Mouse (Mus musculus) left cerebral cortex, adult 18-20 months (tissue): ENCODE measurements at regions not wholly inside any gene's neighbourhood (a gene's known extent, or its start where the extent isn't known, plus 50 kb on each side); places are given as distances from the start of the nearest gene placed in this dataset.

Experiments
- DNase-seq, 2 experiments: peaks; one replicate each; pipeline ENCODE4 v3.0.0; 2021 to 2022; ENCODE audit warnings: low spot score in 2 of 2, mixed read lengths in 1 of 2

DNA sequence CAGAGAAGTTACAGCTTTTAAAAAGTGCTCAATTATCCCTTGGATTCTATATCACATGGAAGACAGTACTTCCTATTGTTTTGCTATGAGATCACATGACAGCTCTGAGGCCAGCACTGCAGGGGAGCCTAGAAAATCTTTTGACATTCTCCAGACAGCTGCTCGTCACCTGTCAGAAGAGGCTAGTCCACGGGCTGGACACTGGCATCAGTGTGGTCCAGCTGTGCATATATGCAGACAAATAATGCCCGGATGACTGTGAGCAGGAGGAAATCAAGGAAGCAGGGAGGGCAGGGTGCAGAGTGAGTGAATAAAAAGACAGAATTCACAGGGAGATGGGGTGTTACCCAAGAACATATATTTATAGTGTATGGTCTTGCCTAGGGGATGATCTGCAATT, 270.4 kb downstream of the Rnf144a start:
- DNase-seq = no peak

DNA sequence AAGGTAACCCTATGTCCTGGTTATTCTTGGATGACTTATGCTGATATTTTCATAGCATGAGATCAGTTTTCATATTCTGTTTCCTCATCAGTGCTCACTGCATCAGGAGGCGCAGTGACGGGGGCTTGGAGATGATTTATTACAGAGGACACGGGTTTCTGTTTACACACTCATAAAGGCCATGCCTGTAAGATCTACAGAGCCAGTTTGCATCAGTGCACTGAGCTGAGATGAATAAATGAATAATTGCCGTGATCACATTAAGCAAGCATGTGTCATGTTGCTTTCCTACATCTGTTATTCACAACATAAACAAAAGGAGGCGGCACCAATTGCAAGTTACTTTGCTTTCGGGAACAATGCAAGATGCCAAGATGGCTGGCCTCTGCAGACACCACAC, 271.6 kb downstream of the Rnf144a start:
- DNase-seq = no peak

DNA sequence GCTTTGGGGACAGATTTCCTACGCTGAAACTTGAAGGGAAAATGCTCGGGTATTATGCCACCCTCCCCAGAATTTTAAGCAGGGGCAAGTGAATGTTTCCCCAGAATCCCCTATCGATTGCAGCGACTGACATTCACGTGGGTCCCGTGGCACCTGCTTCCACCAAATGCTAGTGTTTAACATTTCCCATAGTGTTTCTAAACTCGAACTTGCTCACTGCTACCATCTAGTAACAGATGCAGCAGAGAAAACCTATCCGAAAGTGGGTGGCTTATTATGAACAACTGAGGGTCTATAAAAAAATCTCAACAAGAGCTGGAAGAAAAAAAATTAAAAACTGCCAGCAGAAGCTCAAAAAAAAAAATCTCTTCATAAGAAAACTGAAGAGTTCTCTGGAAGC, 284.2 kb downstream of the Rnf144a start:
- no peak for DNase-seq

DNA sequence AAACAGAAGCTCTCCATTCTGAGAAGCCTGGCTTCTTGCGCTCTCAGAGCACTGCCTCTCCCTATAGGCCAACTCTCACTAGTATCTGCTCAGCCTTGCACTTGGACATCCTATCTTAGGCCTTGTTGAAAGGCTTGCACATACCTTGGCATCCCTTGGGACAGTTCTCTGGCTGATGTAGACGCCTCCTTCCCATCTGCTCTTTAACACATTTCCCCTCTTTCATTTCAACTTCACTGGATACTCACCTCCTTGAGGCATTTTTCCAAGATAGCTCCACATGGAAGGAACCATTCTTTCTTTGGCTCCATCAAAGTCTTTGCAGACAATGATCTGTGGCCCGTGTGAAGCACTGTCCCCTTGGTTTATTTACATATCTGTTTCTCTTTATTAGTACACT, 285.0 kb downstream of the Rnf144a start:
- no peak for DNase-seq

DNA sequence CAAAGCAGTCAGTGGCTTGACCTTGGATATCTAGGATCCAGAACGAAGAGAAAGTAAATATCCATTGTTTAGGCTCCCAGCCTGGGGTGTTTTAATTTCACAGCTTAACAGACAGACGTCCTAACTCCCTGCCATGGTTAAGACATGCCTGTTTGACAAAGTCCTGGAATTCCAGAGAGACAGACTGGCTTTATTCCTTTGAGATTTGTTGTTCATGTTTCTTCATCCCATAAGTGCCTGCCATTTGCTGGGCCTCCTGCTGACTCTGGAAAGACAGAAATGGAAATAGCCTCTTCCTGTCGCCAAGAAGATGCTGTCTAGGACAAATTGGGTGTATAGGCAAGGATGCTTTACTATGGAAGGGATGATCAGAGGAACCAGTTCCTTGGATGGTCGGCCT, 285.5 kb downstream of the Rnf144a start:
- no peak for DNase-seq

DNA sequence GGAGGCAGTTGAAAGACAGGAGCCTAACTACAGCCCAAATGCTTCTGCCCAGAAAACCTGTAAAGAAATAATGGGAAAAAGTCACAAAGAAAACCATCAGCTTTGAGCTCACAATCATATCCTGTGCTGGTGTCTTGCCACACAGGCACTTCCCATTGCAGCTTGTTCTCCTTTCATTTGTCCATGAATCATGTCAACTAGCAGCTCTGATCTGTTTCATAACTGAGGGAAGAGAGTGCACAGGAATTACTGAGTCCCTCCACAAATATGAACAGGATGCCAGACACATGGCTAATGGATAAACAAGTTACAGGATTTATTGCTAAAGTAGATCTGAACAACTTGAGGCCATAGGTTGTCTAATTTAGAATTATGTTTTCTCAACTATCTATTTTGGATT, 286.2 kb downstream of the Rnf144a start:
- no peak for DNase-seq

DNA sequence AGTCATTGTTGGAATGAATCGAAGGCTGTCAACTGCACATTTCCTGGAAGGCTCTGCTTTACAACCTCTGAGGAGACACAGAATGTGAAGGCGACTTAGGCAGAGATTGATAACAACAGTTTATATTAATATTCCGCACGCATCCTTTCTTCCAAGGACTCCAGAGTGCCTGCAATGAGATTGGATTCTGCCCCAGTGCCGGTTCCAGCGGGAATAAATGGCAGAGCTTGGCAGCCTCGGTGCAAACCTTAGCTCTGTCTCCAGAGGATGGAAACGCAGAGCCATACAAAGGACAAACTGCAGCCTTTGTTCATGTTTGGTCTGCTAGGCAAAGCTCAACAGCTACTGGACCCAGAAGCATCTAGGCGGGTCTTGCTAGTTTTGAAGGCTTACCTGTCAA, 288.8 kb downstream of the Rnf144a start:
- no peak for DNase-seq

DNA sequence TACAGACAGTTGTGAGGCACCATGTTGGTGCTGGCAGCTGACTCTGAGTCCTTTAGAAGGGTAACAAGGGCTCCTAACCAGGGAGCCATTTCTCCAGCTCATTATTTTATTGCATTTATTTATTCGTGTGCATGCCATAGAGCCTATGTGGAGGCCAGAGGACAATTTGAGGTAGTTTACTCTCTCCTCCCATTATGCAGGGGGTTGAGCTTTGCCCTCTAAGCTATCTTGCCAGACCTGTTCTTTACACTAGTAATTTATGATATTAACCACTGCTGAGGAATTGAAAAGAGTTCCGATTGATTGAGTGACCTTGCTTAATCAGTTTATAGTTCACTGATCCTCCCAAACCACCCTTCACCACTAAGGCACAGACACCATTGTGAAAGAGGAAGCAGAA, 290.8 kb downstream of the Rnf144a start:
- DNase-seq = no peak

DNA sequence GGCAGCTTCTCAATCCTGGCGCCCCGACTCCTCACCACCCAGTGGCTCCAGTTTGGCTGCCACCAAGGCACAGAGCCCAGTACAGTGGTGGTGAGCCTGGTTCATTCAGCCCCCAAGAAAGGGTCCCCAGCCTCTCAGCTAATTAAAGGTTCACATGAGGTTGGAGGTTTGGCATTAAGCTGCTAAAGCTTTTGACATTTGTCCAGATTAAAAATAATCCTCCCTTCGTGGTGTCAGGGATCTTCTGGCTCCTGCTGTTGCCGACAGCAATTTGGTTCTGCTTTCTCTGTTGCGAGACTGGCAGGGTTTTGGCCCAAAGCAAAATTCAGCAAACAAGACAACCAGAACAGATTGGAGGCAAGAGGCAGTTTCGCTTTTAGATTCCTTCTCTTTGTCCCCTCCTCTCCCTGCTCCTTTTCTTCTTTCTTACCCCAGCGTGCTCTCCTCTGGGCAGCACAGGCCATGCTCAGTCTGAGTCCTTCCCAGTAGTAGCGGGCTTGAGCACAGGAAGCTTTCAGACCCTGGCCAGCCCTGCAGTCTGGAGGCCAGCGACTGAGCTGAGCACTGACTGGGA, 299.6 kb downstream of the Rnf144a start:
- DNase-seq = no peak

DNA sequence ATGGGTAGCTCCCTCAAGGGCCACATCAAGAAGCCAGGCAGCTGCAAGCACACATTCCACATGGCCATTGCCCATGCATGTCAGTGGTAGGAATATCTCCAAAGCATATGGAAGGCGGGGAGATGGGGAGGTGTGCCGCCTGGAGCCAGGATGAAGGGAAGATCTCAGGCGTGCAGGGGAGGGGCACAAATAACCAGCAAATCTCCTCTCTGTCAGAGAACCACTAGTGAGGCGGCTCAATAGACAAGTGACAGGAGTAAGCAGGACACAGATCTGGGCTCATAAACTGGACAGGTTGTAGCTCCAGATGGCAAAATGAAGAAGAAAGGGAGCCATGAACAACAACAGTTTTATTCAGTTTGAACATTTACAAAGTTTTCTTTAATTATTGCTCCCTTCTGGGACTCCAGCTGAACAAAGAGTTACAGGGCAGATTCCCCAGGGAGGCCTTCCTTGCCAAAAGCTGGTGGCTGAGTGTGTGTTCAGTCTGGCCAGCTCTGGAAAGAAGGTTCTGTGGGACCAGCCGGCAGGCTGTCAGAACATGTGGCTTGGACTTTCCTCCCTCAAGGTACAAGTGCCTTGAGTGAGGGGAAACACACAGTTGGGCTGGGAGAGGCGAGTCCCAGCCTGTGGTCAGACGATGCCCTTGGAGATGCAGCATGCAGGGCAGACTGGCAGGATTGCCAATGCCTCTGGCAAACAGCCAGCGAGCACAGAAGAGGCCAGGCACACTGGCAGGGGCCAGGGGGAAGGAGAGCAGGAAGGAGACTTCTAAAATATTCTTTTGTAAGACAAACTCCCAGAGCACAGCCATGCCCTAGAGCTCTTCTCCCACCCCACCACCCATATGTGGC, 302.7 kb downstream of the Rnf144a start:
- no peak for DNase-seq

DNA sequence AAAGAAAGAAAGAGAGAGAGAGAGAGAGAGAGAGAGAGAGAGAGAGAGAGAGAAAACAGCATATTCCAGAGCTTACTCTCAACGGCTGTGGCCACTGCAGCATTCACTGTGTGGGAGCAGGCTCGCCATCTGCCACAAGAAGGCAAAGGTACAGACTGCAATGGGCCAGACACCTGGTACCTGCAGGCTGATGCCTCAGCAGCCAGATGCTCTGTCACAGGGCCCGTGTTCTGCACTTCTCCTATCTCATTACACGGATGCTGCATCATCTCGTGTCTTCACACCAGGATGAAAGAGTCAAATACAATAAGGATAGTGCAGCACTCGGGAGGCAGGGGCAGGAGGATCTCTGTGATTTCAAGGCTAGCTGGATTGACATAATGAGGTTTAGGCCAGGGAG, 305.2 kb downstream of the Rnf144a start:
- DNase-seq = no peak

DNA sequence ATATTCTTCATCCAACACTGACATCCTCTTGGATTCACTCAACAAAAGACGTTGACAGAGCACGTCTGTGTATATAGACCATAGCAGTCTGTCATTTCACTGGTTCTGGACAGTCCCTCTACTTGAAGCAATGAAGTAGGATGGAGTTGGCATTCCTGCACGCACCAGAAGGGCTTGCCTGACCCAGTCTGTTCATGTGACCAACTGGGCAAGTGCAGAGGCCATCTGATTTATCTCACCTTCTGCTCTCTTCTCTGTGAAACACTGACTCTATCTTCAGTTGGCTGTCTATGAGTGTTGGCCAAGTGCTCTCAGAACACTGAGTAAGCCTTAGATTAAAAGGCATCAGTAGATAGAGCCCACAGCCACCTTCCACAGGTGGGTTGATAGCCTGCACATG, 310.7 kb downstream of the Rnf144a start:
- DNase-seq = no peak

DNA sequence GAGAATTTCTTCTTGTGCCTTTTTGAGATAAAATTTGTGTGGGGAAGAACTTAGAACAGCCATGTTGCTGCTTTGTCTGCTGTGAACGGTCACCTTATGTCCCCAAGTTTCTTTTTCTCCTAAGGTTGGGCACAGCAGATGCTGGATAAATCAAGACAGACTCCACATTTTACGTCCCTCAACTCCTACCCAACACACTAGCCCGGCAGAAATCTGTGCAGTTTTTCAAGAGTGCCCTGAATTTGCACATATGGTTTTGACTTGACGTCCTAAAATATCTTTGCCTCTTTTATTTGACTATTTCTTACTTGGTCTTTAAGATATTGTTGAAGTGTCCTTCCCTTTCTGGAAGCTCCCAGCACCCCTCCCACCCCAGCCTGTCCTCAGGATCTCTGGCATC, 312.7 kb downstream of the Rnf144a start:
- peak in 1 of 2 experiments; percentile 35 for DNase-seq

DNA sequence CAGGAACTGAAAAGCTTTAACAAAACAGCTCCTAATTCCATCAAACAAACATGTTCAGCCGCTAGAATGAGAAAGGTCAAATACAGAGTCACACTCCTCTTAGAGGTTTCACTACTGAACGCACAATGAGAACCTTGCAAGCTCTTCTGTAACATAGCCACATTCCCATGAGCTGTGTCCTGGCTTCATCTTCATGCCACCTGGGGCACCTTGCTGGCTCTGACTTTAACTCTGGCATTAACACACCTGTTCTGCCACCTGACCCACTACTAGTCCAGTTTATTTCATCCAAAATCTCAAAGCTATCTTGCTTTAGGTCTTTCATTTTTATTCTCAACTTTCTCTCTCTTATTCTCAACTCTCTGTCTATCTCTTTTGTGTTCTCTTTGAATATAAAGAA, 314.9 kb downstream of the Rnf144a start:
- DNase-seq = no peak

DNA sequence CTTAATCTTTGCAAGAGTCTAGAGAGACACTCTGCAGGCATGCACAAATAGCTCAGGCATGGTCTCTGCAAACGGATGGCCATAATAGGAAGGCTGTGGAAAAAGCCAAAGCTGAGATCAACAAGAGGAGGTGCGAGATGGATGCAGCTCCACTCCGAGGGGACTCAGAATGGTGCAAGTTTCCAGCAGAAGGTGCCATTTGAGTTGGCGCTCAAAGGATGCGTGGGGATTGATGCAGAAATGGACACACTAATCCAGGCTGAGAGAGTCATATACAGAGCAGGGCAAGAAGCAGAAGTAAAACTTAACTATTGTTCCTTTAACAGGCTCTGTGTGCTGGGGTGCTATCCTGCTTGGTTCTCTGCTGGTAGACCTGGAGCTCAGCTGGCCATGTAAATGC, 315.9 kb downstream of the Rnf144a start:
- peak; percentile 48 to 71 for DNase-seq

DNA sequence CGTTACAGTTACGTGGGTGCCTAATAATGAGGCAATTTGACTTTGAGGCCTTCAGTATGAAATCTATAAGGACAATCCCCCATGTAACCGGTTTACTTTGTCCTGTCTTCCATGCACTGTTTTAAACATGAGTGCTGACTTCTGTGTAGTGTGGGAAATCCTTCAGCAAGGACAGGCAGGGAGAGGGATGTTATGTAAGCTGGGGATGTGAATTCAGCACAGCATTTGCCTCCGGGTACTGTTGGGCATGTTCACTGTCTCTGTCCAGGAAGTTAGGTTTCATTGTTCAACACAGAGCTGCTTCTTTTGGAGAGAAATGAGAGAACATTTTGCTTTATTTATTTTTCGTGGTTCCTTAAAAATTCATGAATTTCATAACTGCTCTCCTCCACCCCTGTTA, 322.7 kb downstream of the Rnf144a start:
- no peak for DNase-seq

DNA sequence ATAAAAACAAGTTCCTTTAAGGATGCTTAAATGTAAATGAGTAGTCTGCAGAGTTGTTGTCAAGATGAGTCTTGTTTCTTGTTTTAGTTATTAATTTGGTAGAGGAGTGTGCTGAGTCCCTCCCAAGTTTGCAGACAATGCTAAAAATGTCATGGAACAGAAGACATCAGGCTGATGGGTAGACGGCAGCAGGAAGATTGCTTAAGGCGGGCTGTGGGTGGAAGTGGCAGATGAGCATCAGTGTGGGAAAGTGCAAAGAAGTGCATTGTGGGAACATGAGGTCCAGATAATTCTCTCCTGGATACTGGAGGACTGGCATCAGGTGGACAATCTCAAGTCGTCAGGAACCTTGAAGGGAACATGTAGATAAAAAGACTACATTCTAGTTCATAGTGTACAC, 323.2 kb downstream of the Rnf144a start:
- peak; percentile 43 to 65 for DNase-seq

DNA sequence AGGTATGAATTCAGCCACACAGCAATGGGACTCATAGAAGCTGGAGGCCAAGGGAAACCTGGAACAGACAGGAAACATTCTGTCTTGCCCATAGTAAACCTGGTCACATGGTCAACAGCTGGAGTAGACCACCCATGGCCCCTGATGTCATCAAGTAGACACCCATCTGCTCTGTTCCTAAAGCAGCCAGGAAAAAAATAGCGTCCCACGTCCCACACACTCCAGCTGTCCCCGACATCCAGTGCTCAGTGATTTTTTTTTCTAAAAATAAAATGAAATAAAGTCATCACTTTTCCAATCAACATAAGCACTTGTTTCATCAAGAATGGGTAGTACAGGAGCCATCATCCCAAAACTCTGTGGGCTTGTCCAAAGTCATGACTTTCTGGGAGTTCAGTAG, 326.7 kb downstream of the Rnf144a start:
- DNase-seq = peak in 1 of 2 experiments; percentile 59

DNA sequence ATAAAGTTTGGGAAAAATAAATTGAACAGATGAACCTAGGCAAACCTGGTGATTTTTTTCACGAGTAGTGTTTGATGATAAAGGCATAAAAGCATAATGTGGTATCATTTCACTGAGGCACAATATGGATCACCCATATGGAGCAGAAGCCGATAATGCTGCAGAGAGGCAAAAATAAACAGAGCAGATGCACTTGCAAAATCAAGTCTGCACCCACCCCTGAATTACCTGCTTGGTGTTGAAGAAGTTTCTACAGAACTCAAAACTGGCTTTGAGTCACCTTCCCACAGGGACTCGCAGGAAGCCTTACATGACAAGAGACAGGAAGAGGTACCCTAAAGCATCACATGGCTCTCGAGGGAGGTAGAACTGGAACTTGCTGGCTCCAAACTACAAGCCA, 328.1 kb downstream of the Rnf144a start:
- DNase-seq = no peak

DNA sequence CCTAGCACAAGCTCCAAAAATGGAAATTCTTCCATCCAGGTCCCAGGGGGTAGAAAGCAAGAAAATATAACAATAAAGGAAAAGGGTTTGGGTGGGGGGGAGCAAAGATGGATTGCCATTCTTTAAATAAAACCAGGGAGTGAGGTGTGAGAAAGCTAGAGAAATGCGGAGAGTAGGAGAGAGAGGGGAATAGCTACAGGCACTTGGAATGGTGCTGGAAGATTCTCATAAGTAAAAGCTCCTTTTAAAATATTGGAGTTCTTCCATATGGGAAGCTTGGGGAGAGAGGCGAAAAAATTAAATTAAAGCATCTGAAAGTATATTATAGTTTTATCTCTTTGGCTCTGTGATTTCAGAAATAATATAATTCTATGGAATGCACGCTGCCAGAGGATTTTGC, 328.6 kb downstream of the Rnf144a start:
- no peak for DNase-seq

DNA sequence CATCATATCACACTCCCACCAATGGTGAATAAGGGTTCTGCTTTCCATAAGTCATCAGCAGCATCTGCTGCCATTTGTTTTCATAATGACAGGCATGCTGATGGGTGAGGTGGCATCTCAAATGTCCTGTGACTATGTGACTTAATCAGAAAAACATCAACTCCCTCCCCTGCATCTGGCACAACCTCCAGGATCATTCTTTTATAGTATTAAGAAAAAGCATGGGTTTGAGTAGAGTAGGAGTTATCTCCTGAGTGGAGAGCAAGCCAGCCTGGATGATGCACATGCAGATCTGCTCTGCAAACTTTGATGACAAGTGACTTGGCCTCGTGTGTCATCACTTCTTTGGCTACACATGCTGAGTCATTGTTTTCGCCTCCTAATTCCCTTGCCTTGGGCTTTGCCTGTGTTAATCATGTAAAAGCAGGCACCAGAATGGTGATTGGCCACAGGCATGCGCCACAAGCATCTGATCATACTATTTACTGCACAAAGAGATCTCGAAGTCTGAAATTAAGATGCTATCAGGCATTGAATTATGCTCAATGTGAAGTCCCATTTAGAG, 335.9 kb downstream of the Rnf144a start:
- no peak for DNase-seq

DNA sequence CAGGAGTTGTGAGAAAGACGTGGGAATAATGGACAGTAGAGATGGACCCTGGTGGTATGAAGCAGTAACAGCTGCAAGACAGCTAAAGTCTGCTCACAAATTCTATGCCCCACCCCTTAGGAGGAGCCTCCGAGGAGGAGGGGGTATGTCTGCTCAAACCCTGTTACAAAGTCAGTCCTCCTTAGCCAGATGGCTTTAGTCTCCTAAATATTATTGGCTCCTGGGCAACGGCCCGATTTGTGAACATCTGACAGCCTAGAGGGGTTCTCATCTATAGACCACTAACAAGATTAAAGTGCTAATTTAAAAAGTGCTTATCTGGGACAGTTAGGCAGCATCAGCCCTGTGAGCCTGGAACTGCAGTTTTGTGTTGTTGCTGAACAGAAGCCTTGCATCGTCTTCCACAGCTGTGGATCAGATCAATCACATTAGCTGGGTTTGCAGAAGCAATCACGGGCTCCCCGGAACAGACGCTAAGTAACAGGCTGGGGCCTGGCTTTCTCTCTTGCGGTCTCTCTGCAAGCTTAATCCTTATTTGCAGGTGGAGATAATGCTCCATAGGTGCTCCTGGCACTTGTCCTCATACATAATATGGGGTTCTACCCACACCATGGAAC, 339.3 kb downstream of the Rnf144a start:
- no peak for DNase-seq
